Mouse (Mus musculus) left cerebral cortex, adult 8-10 months (tissue): Measurements from ENCODE around the gene Gm29866. TPM values are rescaled to one million over a fixed set of nuclear protein-coding genes. Genes with fewer than 3 reads are reported as not detected.
"Not testable (repeated sequence)": the region's sequence is repeated elsewhere in the genome, so short reads cannot be mapped to it uniquely, and the experiment has no call there.

Experiments
- DNase-seq, 2 experiments: peaks; one replicate each; pipeline ENCODE4 v3.0.0; 2022; ENCODE audit warnings: low spot score in 2 of 2
- total RNA-seq, 4 experiments: library from RNA; stranded (reverse); gene quantifications; 2 replicates each; pipeline ENCODE4 v1.2.4; 2022

Gm29866 gene
- not detected for total RNA-seq

DNA sequence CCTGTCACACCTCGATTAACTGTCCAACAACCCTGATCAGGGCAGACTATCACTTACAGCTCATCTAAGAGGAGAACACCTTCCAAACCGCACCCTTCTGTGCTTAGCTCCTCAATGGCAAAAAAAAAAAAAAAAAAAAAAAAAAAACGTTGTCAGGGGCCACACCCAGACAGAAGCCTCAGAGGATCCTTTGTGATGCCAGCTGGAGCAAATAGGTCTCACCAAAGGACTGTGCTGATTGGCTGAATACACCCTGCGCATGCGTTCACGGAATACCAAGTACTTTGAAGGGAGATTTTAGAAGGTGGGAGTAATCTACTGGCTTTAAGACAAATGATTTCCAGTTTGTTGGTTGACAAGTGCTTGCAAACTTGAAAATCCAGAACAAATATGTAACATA lies at the start of gene Gm29866:
Gene Gm29866, minus strand, starts transcription at position 101 of the 400 bp plus-strand sequence.
- DNase-seq: not testable (repeated sequence)

Other genes with a start within 250 kb of the Gm29866 start
- gene Gm20909, start 170.9 kb upstream of the Gm29866 start, total RNA-seq: not detected
- not detected for gene Gm20865, start 247.9 kb upstream of the Gm29866 start, total RNA-seq